Mouse (Mus musculus) frontal cortex, adult 2 months (tissue): ENCODE measurements at regions not wholly inside any gene's neighbourhood (a gene's known extent, or its start where the extent isn't known, plus 50 kb on each side); places are given as distances from the start of the nearest gene placed in this dataset.

Experiments used
- DNase-seq, 2 experiments: peaks; one replicate each; pipeline ENCODE4 v3.0.0; 2022; ENCODE audit warnings: low spot score in 1 of 2; ENCODE audit errors: extremely low spot score in 1 of 2

GRCm38 (mm10) chr13:53904471-53904870 is 151.0 kb downstream of the Drd1 start:
- no peak for DNase-seq

- DNase-seq, result no peak
Observed at GRCm38 (mm10) chr13:53903626-53904025, 151.9 kb downstream of the Drd1 start.

- no peak for DNase-seq
Observed at GRCm38 (mm10) chr13:53902831-53903230, 152.7 kb downstream of the Drd1 start.

- no peak for DNase-seq
Observed at GRCm38 (mm10) chr13:53900406-53901025, 155.0 kb downstream of the Drd1 start.

DNA sequence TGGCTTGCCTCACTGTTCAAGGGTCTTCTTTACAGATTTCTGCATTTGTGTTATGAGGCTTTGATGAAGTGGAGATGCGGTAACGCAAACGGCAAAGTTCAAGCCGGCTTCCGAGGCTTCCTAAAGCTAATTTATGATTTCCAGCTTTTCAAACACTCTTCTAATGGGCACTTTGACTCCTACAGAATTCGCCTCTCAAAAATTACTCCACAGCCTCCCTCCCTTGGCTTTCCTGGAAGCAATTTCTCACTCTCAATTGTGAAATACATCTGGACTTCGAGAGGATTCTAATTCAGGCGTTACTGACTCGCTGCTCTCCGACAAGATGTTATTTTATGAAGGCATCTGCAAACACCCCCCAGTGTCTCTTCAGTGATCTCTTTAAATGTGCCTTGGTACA is 157.2 kb downstream of the Drd1 start:
- no peak for DNase-seq

DNA sequence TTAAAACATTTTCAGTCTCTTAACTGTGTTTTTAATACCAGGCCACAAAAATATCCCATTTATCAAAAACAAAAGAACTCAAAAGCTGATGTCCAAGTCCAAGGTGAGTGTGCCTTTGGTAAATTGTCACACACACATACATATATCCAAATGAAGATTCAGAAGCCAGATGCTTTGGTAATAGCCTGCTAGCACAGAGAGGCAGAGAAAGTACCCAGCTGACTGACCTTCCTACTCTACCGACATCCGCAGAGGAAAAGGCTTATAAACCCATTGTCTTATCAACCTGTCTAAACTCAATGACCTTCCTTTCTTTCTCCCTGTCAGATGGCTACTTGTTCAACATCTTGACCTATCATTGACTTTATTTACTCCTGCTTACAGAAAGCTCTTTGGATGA is 158.3 kb downstream of the Drd1 start:
- DNase-seq, result no peak

GRCm38 (mm10) chr13:53888411-53888810 is 167.1 kb downstream of the Drd1 start:
- DNase-seq, result no peak

DNA sequence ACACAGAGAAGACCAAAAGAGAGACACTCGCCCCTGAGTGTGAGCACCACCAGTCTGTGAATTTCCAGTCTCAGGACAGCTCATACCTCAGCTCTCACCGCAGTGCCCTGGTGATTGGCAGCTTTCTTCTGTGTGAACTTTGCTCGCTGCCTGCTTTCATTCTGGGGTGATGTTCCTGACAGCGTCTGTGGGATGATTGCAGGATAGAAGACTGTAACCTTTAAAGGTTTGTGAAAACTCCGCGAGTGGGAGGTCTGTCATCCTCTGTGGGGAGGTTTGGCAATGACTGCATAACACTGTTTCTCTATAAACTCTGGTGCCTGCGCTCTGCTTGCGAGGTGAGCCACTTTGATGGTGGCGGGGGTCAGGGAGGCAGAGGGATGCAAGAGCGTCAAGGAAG is 169.7 kb downstream of the Drd1 start:
- peak in 1 of 2 experiments; percentile 47 for DNase-seq

- DNase-seq, result peak in 1 of 2 experiments; percentile 62
Observed at GRCm38 (mm10) chr13:53883206-53883605, 172.3 kb downstream of the Drd1 start.

DNA sequence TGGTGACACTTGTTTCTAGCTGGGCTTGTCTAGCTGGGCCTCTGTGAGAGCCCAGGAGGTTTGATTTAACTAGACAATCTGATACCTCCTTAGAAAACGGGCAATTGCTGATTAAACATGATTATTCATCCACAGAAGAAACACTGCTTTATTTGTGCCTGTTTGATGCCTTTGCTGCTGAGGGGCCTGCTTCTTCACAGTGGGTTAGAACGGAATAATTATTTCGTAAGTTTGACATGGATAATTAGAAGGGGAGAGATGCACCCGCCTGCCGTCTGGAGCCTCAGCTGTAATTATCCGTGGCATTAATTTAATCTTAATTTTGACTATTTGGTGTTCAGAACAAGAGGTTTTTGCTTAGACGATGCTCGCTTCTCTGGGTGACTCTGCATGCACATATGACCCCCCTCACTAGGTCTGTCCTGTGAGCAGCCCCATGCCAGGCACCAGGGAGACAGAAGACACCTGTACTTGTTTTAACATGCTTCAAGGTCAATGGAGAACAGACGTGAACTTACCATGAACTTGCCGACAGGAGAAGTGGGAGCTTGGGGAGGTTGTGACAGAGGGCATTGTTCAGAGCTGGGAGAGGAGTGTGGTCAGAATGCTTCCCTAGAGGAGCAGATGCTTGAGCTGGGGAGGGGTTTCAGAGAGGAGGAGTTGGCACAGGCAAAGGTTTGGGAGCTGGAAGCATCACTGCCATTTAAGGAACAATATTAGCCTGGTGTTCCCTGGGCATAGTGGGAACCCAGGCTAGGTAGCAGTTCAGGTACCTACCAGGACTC is 174.8 kb downstream of the Drd1 start:
- DNase-seq, result no peak

- DNase-seq, result peak; percentile 23 to 56
Observed at GRCm38 (mm10) chr13:53875546-53875945, 180.0 kb downstream of the Drd1 start.

DNA sequence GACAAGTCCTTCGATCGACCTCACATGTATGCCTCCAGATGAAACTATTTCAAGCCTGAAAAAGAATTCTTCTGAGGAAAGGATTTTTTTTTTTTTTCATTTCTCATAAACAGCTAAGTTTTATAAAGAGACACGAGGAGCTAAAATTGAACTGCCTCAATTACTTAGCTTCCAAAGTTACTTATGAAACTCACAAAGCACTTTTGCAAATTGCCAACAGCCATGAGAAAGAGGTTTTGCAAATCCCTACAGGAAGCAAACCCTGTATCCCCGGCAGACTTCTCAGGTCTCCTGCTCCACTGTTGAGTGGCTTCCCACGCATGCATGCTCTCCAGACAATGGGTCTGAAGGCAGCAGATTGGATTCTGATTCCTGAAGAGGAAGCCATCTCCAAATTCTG is 190.2 kb downstream of the Drd1 start:
- DNase-seq, result no peak

DNA sequence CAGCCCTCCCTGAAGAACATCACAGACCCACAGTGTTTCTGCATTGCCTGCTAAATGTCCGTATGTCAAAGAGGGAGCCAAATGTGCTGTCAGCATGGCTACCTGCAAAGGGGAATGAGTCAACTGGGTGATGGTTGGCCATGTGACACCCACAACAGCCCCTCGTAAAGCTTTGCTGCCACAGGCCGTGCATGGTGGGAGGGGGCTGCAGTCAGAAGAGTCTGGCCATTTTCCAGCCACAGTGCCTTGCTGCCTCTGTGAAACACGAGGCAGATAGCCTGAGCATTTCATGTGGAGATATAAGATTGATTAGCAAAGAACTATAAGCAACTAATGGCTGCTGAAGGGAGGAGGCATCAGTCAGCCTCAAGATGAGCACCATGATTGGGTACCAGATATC is 193.2 kb downstream of the Drd1 start:
- no peak for DNase-seq

DNA sequence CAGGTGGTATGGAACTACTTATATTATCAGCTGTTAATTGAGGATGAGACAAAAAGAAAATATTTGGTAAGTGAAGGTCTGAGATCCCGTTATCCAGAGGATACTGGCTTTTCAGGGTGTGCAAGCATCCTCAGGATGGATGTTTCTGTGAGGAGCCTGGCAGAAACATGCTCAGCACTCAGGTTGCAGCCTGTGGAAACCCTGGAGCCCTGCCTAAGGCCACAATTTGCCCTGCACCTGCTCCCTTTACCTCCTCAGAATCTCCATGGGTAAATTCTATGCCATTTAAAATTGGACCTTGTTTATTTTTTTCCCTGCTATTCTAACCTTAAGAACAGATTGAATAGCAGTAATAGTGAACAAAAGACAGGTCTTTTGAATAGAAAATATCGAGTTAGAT is 201.3 kb downstream of the Drd1 start:
- no peak for DNase-seq

GRCm38 (mm10) chr13:53850146-53850545 is 205.4 kb downstream of the Drd1 start:
- peak in 1 of 2 experiments; percentile 30 for DNase-seq

- no peak for DNase-seq
Observed at GRCm38 (mm10) chr13:53846221-53846620, 209.3 kb downstream of the Drd1 start.

- peak in 1 of 2 experiments; percentile 33 for DNase-seq
Observed at GRCm38 (mm10) chr13:53845786-53846185, 209.7 kb downstream of the Drd1 start.

GRCm38 (mm10) chr13:53825957-53826580 is 229.4 kb downstream of the Drd1 start:
- DNase-seq, result no peak

GRCm38 (mm10) chr13:53822061-53822460 is 233.4 kb downstream of the Drd1 start:
- no peak for DNase-seq

DNA sequence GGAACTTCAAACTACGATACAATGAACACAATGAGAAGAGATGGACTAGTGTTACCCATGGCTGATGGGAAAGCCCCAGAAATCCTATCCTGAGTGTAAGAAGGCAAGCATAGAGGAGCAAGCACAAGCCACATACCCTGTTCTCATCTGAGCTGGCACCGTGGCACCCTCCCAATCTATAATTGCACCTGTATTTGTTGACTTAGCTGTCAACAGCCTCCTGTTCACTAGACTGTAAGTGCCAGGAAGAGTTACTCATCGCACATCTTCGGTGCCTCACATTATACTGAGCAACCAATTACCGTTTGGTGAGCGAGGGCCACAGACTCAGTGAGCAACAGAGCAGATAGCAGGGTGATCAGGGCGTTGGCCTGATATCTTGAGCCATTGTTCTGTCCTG is 239.9 kb downstream of the Drd1 start:
- DNase-seq, result no peak

DNA sequence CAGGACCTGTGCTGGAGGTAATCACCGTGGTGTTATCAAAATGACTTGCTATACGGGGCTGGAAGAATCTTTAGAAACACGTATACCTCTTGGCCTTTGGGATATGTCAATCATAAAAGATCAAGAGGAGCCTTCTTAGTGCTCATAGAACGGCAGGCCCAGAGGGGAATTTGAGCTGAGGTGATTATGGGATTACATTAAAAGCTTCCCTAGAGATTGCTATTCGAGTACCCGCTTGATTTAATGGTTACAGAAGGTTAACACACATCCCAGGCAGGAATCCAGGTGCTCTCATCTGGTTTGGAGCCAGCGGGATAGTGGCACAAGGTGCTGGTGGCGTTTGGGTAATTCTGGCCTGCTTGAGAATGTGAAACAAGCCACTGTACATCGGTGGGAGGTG is 241.4 kb downstream of the Drd1 start:
- DNase-seq, result no peak

DNA sequence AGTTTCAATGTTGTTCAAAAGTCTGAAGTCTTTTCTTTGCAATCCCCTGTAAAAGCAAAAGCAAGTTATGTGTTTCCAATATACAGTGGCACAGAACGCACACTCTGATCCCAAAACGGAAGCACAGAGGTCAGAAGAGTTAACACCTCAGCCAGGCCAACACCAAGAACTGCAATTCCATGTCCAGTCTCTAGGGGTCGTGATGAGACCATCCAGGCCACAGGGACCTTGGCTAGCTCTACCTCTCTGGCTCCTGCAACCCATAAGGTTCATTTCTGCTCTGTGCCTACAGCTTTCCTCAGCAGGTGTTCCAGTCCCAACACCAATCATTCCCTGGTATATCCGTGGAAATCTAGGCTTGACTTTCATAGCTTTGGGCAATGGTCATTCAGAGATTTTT is 243.6 kb downstream of the Drd1 start:
- DNase-seq, result peak in 1 of 2 experiments; percentile 74
